Mouse (Mus musculus) neural tube, embryonic 15.5 days (tissue): ENCODE results near the gene Sema3b. TPM values are rescaled to one million over a fixed set of nuclear protein-coding genes. Genes with fewer than 3 reads are reported as not detected.

ENCODE experiments used
- ATAC-seq: fragments of 200-750 bp; cut with Nextera tagmentation; 2 replicates; pipeline ENCODE4 v1.8.0; 2017; ENCODE audit warnings: mild to moderate bottlenecking, moderate TSS enrichment, moderate library complexity; ENCODE audit not compliant: low FRiP score
- H3K27ac ChIP-seq: fragments of 300-500 bp; sonication (generic); replicated peaks from 2 replicates; pipeline ENCODE4 v1.5.1; 2015; ENCODE audit warnings: mild to moderate bottlenecking, inconsistent platforms
- H3K27me3 ChIP-seq: fragments of 300-500 bp; sonication (generic); replicated peaks from 2 replicates; pipeline ENCODE4 v1.6.1; 2015; ENCODE audit warnings: inconsistent platforms
- H3K36me3 ChIP-seq: fragments of 300-500 bp; sonication (generic); 2 replicates; pipeline ENCODE4 v1.6.1; 2015; ENCODE audit warnings: inconsistent platforms
- H3K4me1 ChIP-seq: fragments of 300-500 bp; sonication (generic); 2 replicates; pipeline ENCODE4 v1.6.1; 2015; ENCODE audit warnings: inconsistent platforms
- H3K4me2 ChIP-seq: fragments of 300-500 bp; sonication (generic); 2 replicates; pipeline ENCODE4 v1.6.1; 2015; ENCODE audit warnings: inconsistent platforms, mild to moderate bottlenecking, moderate library complexity
- H3K4me3 ChIP-seq: fragments of 300-500 bp; sonication (generic); replicated peaks from 2 replicates; pipeline ENCODE4 v1.5.1; 2015; ENCODE audit warnings: mild to moderate bottlenecking, inconsistent platforms
- H3K9ac ChIP-seq: fragments of 300-500 bp; sonication (generic); replicated peaks from 2 replicates; pipeline ENCODE4 v1.6.1; 2015; ENCODE audit warnings: mild to moderate bottlenecking, inconsistent platforms
- H3K9me3 ChIP-seq: fragments of 300-500 bp; sonication (generic); replicated peaks from 2 replicates; pipeline ENCODE4 v1.6.1; 2016; ENCODE audit warnings: inconsistent platforms
- WGBS: fragments of 180-500 bp; shearing (Covaris S2); methylation state at CpG from one replicate; pipeline ENCODE4 v1.1.7; 2015; ENCODE audit warnings: mixed read lengths; 5-methylcytosine and 5-hydroxymethylcytosine counted together
- polyA plus RNA-seq: library from polyadenylated mRNA; unstranded; fragments of >200 nt; fragmentation: Nextera tagmentation; extraction: Ambion mirVana; gene quantifications from 2 replicates; pipeline ENCODE4 v1.2.1, GENCODE M21; 2015

The Sema3b gene
- polyA plus RNA-seq, 1 experiment from 2014 or later, result 6.6 TPM

- 72% methylated on average over 4 of the region's 4 CpGs for WGBS
- H3K27me3 ChIP-seq, result no peaks in the 10 kb centered on the region
- ATAC-seq, result no peak
- no peak overlapping the region for H3K4me2 ChIP-seq
- no peaks in the 10 kb centered on the region for H3K9me3 ChIP-seq
- H3K27ac ChIP-seq, result no peak overlapping the region
- no peak overlapping the region for H3K9ac ChIP-seq
- H3K36me3 ChIP-seq, result 0 out of 2 replicates have a peak, but pooled peaks cover 6% of the 10 kb centered on the region
- no peak overlapping the region for H3K4me3 ChIP-seq
- peaks cover 51% of the 10 kb centered on the region for H3K4me1 ChIP-seq
Observed at GRCm38 (mm10) chr9:107609433-107609830, 403 bp upstream of the Sema3b start.

GRCm38 (mm10) chr9:107607653-107608245, 1.3 kb downstream of the Sema3b start:
- no peak overlapping the region for H3K9ac ChIP-seq
- WGBS, result 61% methylated on average over 9 of the region's 9 CpGs

GRCm38 (mm10) chr9:107607036-107607435, 2.0 kb downstream of the Sema3b start:
- Histone ChIP-seq H3K4me2 (peak overlapping the region; percentile 22; the same call in 1 of the 2 replicates), H3K4me1 (peaks cover 42% of the 10 kb centered on the region), H3K36me3 (no peaks in the 10 kb centered on the region), H3K27me3 (no peaks in the 10 kb centered on the region), H3K27ac (no peak overlapping the region), H3K9ac (no peak overlapping the region), H3K9me3 (no peaks in the 10 kb centered on the region), H3K4me3 (no peak overlapping the region)
- no peak for ATAC-seq
- 52% methylated on average over 2 of the region's 2 CpGs for WGBS

More at GRCm38 (mm10) chr9:107607653-107608245, 1.3 kb downstream of the Sema3b start:
- H3K27me3 ChIP-seq, result no peaks in the 10 kb centered on the region
- H3K36me3 ChIP-seq, result no peaks in the 10 kb centered on the region
- H3K4me3 ChIP-seq, result no peak overlapping the region
- H3K9me3 ChIP-seq, result no peaks in the 10 kb centered on the region
- ATAC-seq, result no peak
- no peak overlapping the region for H3K4me2 ChIP-seq
- H3K27ac ChIP-seq, result no peak overlapping the region
- peaks cover 42% of the 10 kb centered on the region for H3K4me1 ChIP-seq

GRCm38 (mm10) chr9:107606591-107606990, 2.4 kb downstream of the Sema3b start:
- H3K27me3 ChIP-seq, result no peaks in the 10 kb centered on the region
- H3K36me3 ChIP-seq, result no peaks in the 10 kb centered on the region
- H3K4me1 ChIP-seq, result peaks cover 41% of the 10 kb centered on the region
- H3K27ac ChIP-seq, result no peak overlapping the region
- no peak for ATAC-seq
- H3K4me2 ChIP-seq, result peak overlapping the region; percentile 22; the same call in 1 of the 2 replicates
- no peaks in the 10 kb centered on the region for H3K9me3 ChIP-seq
- H3K9ac ChIP-seq, result no peak overlapping the region
- 22% methylated on average over 9 of the region's 9 CpGs for WGBS
- H3K4me3 ChIP-seq, result no peak overlapping the region

- H3K9ac ChIP-seq, result no peak overlapping the region
- no peaks in the 10 kb centered on the region for H3K9me3 ChIP-seq
- H3K4me1 ChIP-seq, result peaks cover 37% of the 10 kb centered on the region
- no peaks in the 10 kb centered on the region for H3K27me3 ChIP-seq
- no peak for ATAC-seq
- peak overlapping the region; percentile 41 for H3K4me2 ChIP-seq
- H3K4me3 ChIP-seq, result no peak overlapping the region
- no peak overlapping the region for H3K27ac ChIP-seq
- WGBS, result 38% methylated on average over 23 of the region's 23 CpGs
- H3K36me3 ChIP-seq, result no peaks in the 10 kb centered on the region
Observed at GRCm38 (mm10) chr9:107605041-107605661, 3.9 kb downstream of the Sema3b start.

- Histone ChIP-seq H3K4me1 (peaks cover 29% of the 10 kb centered on the region), H3K9me3 (no peaks in the 10 kb centered on the region), H3K4me2 (no peak overlapping the region), H3K4me3 (no peak overlapping the region), H3K27ac (no peak overlapping the region), H3K9ac (no peak overlapping the region), H3K27me3 (no peaks in the 10 kb centered on the region), H3K36me3 (no peaks in the 10 kb centered on the region)
- ATAC-seq, result no peak
- WGBS, result 79% methylated on average over 6 of the region's 6 CpGs
Observed at GRCm38 (mm10) chr9:107603251-107603650, 5.8 kb downstream of the Sema3b start.

- 14% methylated on average over 10 of the region's 10 CpGs for WGBS
- no peaks in the 10 kb centered on the region for H3K27me3 ChIP-seq
- no peak overlapping the region for H3K9ac ChIP-seq
- peak; percentile 62; the same call in 1 of the 2 replicates for ATAC-seq
- no peaks in the 10 kb centered on the region for H3K9me3 ChIP-seq
- no peak overlapping the region for H3K4me3 ChIP-seq
- peak overlapping the region; percentile 64 for H3K27ac ChIP-seq
- H3K4me2 ChIP-seq, result no peak overlapping the region; the same call in 1 of the 2 replicates
- H3K4me1 ChIP-seq, result peaks cover 20% of the 10 kb centered on the region
- H3K36me3 ChIP-seq, result no peaks in the 10 kb centered on the region
Observed at GRCm38 (mm10) chr9:107602068-107602648, 6.9 kb downstream of the Sema3b start.

- WGBS, result 88% methylated on average over 11 of the region's 11 CpGs
- no peak for ATAC-seq
Observed at GRCm38 (mm10) chr9:107601275-107601674, 7.8 kb downstream of the Sema3b start.

GRCm38 (mm10) chr9:107600745-107601144, 8.3 kb downstream of the Sema3b start:
- 87% methylated on average over 12 of the region's 12 CpGs for WGBS
- Histone ChIP-seq H3K36me3 (no peaks in the 10 kb centered on the region), H3K4me3 (no peak overlapping the region), H3K9me3 (no peaks in the 10 kb centered on the region), H3K4me2 (no peak overlapping the region), H3K27me3 (no peaks in the 10 kb centered on the region), H3K4me1 (peaks cover 13% of the 10 kb centered on the region), H3K9ac (no peak overlapping the region), H3K27ac (no peak overlapping the region)
- no peak for ATAC-seq

More at GRCm38 (mm10) chr9:107601275-107601674, 7.8 kb downstream of the Sema3b start:
- no peak overlapping the region for H3K9ac ChIP-seq
- H3K4me3 ChIP-seq, result no peak overlapping the region
- no peak overlapping the region for H3K4me2 ChIP-seq
- H3K4me1 ChIP-seq, result peaks cover 16% of the 10 kb centered on the region
- no peaks in the 10 kb centered on the region for H3K27me3 ChIP-seq
- no peak overlapping the region for H3K27ac ChIP-seq
- H3K36me3 ChIP-seq, result no peaks in the 10 kb centered on the region
- H3K9me3 ChIP-seq, result no peaks in the 10 kb centered on the region

- H3K4me1 ChIP-seq, result peaks cover 12% of the 10 kb centered on the region
- 76% methylated on average over 14 of the region's 14 CpGs for WGBS
Observed at GRCm38 (mm10) chr9:107599842-107600241, 9.2 kb downstream of the Sema3b start.

GRCm38 (mm10) chr9:107599433-107599832, 9.6 kb downstream of the Sema3b start:
- no peak for ATAC-seq

More at GRCm38 (mm10) chr9:107599842-107600241, 9.2 kb downstream of the Sema3b start:
- no peak overlapping the region for H3K4me2 ChIP-seq
- no peak overlapping the region for H3K9ac ChIP-seq
- ATAC-seq, result no peak
- no peaks in the 10 kb centered on the region for H3K36me3 ChIP-seq
- no peak overlapping the region for H3K27ac ChIP-seq
- H3K27me3 ChIP-seq, result no peaks in the 10 kb centered on the region
- H3K9me3 ChIP-seq, result no peaks in the 10 kb centered on the region
- no peak overlapping the region for H3K4me3 ChIP-seq

GRCm38 (mm10) chr9:107598385-107598784, 10.6 kb downstream of the Sema3b start:
- ATAC-seq, result no peak
- H3K36me3 ChIP-seq, result peaks cover 8% of the 10 kb centered on the region
- no peak overlapping the region for H3K27ac ChIP-seq
- no peak overlapping the region for H3K9ac ChIP-seq
- no peak overlapping the region for H3K4me3 ChIP-seq
- H3K27me3 ChIP-seq, result no peaks in the 10 kb centered on the region
- 85% methylated on average over 5 of the region's 5 CpGs for WGBS
- H3K4me1 ChIP-seq, result peaks cover 9% of the 10 kb centered on the region
- no peak overlapping the region for H3K4me2 ChIP-seq
- H3K9me3 ChIP-seq, result no peaks in the 10 kb centered on the region

More at GRCm38 (mm10) chr9:107599433-107599832, 9.6 kb downstream of the Sema3b start:
- peaks cover 9% of the 10 kb centered on the region for H3K4me1 ChIP-seq
- no peaks in the 10 kb centered on the region for H3K9me3 ChIP-seq
- whole genome bisulfite sequencing, result 90% methylated on average over 9 of the region's 9 CpGs
- no peak overlapping the region for H3K27ac ChIP-seq
- H3K9ac ChIP-seq, result no peak overlapping the region
- no peak overlapping the region for H3K4me2 ChIP-seq
- no peaks in the 10 kb centered on the region for H3K27me3 ChIP-seq
- no peak overlapping the region for H3K4me3 ChIP-seq
- peaks cover under 1% of the 10 kb centered on the region; the same call in 1 of the 2 replicates for H3K36me3 ChIP-seq
